Mouse (Mus musculus): ENCODE measurements around the gene Bik.

DNA sequence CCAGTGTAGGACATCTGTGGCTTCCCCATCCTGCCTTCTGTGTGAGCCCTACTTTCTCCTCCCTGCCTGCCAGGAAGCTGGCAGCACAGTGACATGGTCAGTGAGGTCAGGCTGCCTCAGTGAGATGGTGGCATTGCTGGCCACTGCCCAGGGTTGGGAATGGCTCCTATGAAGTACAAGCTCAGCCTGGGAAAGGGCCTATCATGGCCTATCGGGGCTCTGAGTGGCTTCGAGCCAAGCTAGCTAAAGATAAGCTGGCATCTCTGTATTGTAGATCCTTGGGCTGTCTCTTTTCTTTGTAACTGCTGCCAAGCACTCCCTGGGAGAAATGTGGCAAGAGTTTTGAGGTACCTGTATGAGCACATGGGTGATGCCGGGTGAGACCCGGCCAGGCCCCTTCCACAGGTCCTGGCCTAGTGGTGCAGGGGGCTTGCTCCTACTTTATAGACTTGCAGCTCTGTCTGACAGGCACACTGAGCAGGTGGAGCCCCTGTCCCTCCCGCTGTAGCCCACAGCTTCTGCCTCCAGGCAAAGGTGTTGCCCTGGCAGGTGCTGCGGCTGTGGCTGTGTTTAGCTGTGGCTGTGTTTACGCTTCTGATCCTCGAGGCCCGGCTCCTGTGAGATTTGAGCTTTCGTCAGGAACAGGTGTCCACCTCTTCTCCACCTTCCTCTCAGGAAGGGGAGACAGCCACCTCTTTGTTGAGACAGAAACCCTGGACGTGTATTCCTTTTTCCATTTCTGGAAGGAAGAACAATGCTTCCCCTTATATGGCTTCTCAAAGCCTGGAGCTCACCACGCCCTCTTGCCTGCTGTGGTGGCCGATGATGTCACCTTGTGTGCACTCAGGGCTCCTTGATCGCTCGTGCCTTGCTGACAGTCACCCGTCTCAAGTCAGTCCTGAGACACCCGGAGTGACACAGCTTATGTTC is 8.6 kb downstream of the Bik start:
- TF ChIP-seq CTCF (IDR thresholded peaks at IDR 0.05; ENCODE audit: insufficient read depth, low read length) (no peak), POLR2A (IDR thresholded peaks at IDR 0.05; ENCODE audit: borderline replicate concordance, extremely low read depth, low read depth, low read length) (no peak)

Data from lung, adult 2 months (tissue).